Mouse (Mus musculus) kidney, postnatal 14 days (tissue): ENCODE measurements at regions not wholly inside any gene's neighbourhood (a gene's known extent, or its start where the extent isn't known, plus 50 kb on each side); places are given as distances from the start of the nearest gene placed in this dataset.

Experiments
- DNase-seq: peaks from one replicate; pipeline ENCODE4 v3.0.0; 2022; ENCODE audit warnings: mixed read lengths

DNA sequence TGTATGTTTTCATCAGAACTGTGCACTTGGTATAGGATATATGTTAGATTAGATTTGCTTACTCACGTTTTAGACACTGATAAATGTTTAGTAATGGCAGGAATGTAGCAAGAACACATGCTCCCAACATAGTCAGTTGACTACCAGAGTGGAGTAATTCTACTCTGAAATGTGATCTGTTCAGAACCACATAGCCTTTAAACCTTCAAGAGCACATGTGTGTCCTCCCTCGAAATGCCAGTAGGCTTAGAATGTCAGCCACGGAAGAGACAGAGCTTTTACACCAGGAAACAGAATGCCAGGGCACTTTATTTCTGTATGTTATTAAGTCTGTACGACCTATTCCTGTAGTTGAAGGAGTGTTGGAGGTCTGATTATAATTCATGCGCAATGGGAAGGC lies 51.3 kb upstream of the Cd28 start:
- DNase-seq = no peak

DNA sequence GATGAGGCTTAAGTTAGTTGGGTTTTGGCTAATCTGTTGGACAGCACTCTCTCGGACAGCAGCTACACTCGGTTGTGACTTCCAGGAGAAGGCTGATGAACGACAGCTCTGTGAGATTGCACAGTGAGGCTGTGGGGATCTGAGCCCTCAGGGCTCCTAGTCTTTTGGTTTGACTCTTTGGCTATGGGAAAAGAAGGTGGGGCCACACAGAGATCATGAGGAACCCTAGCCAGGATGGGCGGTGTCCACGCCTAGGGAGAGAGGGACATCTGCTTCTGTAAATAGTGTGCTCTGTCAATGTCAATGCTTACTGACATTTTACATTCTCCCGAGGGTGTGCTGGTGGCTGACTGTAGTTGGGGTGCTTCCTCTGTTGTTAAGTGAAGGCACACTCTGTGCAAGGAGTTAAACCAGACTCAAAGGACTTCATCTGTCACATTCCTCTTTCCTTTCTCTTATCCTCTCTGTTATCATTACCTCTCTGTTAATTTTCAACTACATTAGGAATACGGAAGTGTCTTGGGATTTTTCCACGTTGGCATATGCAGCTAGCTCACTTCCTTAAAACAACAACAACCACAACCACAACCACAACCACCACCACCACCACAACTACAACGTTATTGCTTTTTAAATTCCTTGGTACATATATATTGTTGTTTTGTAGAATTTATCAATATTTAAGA lies 54.2 kb upstream of the Cd28 start:
- DNase-seq = no peak

DNA sequence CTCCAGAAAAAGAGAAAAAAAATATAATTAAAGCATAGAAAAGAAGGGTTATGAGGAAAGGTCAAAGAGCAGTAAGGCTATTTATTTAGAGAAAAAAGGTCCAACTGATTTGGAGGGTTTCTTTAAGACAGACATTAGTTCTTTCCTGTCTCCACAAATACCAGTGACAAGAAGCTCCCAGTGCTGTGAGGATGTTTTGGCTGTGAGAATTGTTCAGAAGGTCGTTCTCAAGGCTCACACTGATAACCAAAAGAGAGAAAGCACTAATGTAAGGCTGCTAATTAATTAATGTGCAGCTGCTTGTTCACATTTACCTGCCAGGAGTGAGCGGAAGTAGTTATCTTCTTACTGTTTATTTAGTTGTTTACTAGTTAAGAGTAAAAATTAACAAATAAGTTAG lies 54.7 kb upstream of the Cd28 start:
- DNase-seq = no peak

DNA sequence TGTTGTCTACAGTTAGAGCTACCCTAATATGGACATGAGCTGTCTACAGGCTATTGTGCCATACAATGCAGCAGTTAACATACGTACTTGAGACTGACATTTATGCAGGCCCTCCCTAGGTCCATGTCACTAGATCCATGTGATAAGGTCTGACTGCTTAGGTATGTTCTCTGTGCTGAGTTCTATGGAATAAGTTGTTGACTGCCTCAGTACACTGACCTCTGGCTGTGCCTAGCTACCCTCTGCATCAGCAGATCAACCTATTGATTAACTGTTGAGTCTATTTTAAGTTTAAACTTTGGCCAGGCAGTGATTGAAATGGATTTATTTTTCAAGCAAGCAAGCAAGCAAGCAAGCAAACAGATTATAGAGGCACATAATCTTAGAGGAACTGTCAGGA lies 57.0 kb upstream of the Cd28 start:
- no peak for DNase-seq

DNA sequence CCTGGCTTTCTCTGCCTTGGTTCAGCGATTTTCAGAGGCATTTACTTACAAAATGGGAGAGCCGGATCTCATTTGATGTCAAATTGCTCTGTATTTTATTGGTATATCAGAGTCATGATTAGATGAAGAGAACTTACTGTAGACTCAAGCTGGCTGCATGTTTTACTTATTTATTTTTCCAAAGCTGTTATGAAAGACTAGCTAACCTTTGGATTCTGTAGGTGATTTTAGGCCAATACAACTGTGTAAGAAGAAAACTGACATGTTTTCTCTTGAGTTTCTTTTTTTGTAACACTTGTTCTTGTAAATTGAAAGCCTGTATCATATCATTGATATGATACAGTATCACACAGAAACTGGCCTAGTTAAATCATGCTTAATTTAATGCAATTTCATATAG lies 57.6 kb upstream of the Cd28 start:
- DNase-seq = no peak

DNA sequence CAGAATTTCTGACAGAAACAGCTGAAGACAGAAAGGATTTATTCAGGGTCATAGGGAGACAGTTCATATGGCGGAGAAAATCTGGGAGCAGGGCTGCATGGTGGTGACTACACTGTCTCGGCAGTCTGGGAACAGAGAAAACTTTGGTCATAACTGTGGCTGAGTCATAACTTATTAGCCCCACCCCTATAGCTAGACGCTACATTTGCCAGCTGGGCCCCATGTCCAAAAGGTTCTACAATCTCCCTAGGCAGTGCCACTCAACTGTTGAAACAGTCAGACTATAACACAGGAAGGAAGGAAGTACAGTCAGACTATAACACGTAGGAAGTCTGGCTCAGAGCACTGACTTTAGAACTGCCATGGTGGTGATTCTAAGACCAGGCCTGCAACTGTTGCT lies 58.2 kb upstream of the Cd28 start:
- no peak for DNase-seq

DNA sequence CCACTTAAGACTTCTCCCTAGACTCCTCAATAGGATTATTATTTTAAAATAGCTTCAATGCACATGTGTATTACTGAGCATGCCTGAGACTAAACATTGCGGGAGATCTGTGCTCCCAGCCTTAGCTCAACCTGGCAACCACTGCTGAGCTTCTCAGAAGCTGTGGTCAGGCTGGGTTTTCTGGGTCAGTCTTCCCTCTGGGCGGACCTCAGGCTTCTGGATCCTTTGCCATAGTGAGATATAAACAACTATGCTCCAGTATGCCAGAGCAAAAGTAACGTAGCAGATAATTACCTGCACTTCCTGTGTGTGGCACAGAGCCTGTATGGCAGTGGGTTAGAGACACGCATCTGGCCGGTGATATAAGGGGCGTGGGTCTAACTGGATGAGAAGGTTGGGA lies 59.1 kb upstream of the Cd28 start:
- no peak for DNase-seq

DNA sequence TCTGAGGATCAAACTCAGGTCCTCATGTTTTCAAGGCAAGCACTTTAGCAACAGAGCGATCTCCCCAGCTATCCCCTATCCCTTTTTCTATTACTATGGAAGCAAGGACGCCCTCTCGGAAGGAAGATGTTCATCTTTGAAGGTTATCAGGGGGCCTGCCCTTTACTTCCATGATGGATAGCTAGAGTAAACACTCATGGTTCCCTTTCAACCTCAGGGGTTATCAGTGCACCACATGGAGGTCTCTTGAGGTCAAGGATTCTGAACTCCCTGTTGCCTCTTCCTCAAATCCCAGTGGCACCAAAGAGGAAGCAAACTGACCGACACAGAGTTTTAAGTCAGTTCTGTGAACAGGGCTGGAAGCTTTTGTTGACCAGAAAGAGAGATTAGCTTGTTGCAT lies 59.6 kb upstream of the Cd28 start:
- peak; percentile 62 for DNase-seq

DNA sequence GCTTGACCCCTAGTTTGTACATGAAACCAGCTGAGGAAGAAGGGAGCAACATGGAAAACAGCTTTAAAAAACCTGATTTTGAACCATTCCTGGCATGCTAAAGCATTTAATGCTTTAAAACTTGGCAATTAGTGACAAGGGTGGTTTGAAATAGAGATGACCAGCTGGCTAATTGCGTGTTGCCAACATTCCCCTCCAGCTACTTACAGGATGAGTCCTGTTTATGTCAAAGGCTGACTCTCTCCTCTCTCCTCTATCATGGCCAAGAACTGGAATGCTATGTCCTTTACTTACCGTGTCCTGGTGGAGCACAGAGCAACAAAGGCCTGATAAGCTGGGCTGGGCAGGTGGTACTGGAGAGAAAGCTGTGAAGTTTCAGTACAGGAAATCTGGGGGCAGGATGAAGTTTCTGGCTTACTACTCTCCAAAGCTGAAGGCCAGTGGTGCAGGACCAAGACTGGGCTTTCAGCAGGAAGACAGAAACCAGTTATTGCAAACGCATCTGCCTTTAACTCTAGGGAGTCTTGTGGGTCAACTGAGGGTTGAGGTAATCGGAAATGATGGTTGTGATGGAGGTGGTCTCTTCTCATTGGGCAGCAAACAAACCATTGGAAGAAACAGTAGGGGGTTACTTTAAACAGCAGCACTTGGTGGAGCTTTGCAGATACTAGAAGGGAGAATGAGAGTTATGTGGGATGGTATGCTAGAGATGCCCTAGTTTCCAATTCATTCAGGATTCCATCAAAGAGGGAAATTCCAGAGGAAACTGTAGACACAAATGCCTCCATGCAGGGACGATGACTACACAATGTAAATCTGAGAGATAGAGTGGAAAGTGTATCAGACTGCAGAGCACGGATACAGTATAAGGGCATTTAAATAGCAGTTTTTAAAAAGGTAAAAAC lies 60.7 kb upstream of the Cd28 start:
- no peak for DNase-seq

DNA sequence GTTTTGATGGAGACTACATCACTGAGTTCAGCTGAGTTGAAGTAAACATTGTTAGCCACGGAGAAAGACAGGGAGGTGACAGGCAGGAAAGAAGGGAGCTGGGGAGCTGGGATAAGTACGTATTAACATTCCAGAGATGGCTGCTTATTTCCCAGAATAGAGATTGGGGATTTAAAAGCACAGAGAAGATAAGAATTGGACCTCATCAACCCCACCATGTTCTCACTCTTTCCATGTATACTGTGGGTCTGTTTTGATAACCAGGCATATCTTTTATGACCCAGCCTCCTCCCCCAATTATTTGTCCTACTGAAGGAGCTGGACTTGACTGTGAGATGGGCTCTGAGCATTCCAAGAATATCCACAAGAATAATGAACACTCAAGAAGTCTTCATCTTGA lies 61.4 kb upstream of the Cd28 start:
- peak; percentile 35 for DNase-seq

DNA sequence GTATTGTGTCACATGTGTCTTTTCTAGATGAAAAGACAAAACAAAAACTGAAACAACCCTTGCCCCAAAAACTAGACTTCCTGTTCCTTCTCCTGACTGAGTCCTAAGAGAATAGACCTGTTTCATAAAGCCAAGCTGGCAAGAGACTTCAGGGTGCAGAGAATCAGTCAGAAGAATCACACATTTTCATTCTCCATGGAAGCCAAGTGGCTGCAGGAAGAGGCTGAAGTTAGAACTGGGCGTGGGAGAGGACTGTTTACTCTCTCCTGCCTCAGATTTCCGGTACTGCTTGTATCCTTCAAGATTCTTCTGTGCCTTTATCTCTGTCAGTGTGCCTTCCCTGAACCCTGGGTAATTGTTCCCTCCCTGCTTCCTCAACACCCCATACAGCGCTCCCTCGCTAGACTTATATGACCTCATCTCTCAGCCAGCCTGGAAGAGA lies 64.0 kb upstream of the Cd28 start:
- DNase-seq = peak; percentile 37

DNA sequence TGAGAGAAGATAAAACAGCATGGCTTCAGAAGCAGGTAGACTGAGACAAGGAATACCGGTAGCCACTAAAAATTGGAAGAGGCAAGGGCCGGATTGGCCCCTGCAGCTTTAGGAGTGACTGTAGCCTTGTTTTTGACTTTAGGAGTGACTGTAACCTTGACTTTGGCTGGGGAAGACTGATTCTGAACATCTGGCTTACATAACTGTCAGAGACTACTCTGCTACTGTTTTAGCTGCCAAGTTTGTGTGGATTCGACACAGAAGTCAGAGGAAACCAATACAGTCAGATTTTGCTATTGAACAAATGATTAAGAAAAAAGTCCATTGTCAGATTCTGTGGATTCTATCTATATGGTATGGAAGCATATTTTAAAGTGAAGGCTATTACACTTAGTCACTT lies 66.4 kb upstream of the Cd28 start:
- peak; percentile 37 for DNase-seq

DNA sequence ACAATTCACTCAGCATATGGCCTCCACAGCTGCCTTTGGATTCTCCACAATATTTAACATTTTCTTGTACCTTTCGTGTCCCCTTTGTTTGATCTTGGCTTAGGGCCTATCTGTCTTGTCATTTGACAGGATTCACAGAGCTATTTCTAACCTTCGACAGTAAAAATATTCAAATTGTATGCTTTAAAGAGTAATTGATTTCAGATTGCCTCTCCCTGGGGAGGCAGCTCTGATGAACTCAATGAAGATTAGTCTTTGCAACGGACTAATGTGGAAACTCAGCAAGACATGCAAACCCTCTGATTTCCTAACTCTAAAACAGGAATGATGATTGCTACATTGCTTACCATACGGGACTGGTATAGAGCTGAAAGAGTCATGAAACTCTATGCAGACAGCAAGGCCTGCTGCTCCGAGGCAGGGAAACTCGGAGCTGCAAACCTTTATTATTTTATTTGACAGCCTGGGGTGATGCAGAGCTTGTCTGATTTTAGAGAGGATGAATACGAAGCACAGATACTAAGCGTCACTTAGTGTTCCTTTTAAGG lies 67.2 kb upstream of the Cd28 start:
- no peak for DNase-seq

DNA sequence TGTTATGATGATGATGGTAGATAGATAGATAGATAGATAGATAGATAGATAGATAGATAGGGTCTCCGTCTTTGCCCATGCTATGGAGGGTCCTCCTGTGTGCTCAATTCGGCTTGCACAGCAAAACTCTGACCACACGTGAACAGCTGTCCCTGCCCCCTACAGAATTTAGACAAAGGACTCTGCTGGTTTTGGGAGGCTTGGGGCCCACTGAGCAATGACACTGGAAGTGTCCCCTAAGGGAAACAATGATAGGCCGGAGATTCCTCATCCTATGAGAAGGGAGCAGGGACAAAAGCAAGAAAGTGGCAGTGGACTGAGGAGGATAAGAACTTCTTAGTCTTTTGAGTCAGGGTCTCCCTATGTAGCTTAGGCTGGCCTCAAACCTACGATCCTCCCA lies 69.8 kb upstream of the Cd28 start:
- DNase-seq = no peak

DNA sequence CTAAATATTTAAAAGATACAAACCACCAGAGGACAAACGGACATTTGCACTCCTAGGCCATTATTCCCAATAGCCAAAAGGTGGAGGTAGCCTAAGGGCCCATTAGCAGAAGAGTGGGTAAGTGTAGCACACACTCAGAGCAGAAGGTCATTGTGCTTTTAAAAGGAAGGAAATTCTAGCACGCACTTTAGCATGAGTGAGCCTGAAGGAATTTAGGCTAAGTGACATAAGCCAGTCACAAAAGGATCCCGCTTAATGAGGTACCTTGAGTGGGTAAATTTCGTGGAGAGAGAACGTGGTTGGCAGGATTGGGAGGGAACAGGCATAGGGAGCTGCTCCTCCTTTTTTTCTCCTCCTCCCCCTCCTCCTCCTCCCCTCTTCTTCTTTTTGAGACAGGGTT lies 70.4 kb upstream of the Cd28 start:
- DNase-seq = no peak

DNA sequence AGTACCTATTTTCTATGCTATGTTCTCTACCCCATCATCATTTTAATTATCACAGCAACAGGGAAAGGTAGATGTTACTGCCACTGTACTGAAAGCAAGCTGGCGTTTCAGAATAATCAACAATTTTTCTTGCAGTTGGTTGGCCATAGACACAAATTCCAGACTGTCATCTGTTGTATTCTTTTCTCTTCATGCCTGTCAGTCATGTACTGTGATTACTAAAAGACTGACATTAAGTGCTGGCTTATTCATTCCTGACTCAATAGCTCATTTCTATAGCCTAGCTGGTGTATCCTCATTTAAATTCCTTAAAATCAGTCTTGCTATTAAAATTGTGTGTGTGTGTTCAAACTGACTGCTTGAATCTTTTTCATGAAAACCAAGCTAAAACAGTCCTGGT lies 71.4 kb upstream of the Cd28 start:
- DNase-seq = no peak

DNA sequence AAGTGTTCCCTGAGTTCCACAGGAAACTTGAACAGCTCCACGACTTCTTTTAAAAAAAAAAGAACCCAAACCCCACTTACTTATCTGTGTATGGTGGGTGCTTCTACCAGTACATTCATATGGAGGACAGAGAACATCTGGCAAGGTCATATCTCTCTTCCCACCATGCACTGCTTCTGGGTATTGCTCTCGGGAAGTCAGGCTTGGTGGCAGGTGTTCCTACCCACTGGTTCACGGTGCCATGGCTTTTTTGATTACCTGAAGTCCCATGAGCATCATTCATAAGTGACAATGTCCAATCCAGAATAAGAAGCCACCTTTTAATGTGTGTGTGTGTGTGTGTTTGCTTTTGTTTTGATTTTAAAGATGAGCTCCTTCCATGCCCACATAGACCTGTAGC lies 73.8 kb upstream of the Cd28 start:
- DNase-seq = no peak

DNA sequence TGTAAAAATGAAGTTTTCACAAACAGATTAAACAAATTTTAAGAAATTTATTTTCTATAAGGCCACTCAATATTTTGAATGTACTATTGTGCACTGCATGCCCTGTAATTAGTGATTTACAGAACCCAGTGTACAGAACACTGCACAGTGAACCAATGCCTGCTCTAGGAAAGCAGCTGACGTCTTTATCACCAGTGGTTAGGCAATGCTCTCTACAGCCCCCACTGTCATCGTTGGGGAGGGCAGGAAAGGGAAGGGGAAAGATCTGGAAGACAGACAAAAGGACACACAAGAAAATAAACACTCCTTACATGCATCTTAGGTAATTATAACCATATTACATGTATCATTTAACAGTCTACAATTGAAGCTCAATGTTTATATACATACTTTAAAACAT lies 74.4 kb upstream of the Cd28 start:
- peak; percentile 58 for DNase-seq

DNA sequence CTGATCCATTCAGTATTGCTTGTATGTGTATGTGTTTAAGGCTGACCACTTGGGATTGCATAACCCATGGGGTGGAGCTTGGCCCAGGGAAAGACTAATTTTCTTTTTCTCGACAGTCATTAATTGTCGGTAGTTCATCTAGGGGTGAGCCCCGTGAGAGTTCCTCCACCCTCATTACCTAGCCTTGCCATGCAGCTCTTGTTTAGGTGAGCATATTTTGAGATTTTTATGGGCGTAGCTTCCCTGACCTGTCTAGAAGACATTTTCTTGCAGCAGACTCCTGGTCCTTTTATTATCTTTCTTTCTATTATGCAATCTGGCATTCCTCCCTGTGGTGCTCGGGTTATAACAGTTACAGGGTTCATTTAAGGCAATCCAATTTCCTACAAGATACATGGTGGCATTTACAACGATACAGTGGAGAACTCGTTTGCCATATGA lies 74.4 kb upstream of the Raph1 start:
- no peak for DNase-seq

DNA sequence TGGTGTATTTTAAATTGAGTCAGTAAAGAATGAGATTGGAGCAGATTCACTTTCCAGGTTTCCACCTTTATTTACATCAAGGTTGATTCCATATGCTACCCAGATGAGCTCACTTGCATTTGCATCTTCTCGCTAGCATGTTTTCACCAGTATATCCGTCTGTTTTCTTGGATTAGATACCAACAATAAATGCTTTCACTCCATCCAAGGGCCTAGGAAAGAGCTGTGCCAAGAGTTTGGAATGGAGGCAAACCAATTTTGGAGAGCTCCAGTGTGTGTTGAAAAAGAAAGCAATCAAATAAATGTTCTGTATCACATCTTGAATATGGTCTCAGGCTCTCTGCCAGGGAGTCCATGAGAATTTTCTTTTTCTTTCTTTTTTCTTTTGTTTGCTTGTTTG lies 72.6 kb upstream of the Raph1 start:
- DNase-seq = no peak

DNA sequence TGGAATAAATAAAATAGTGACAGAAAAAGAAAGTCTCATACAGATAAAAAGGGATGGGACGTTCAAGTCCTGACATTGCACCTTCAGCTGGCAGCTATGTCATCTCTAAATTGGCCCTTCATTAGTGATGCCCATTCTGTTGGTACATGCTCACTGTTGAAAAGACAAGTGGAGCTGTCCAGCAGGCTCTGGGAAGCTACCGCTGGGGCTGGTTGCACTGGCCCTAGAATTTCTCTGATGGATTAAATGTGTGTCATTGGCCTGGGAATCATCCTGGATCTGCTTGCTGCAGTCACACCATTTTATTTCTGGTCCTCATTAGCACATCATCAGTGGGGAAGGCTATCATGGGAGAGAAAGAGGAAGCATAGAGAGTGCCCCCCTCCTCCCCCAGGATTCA lies 72.2 kb upstream of the Raph1 start:
- no peak for DNase-seq

DNA sequence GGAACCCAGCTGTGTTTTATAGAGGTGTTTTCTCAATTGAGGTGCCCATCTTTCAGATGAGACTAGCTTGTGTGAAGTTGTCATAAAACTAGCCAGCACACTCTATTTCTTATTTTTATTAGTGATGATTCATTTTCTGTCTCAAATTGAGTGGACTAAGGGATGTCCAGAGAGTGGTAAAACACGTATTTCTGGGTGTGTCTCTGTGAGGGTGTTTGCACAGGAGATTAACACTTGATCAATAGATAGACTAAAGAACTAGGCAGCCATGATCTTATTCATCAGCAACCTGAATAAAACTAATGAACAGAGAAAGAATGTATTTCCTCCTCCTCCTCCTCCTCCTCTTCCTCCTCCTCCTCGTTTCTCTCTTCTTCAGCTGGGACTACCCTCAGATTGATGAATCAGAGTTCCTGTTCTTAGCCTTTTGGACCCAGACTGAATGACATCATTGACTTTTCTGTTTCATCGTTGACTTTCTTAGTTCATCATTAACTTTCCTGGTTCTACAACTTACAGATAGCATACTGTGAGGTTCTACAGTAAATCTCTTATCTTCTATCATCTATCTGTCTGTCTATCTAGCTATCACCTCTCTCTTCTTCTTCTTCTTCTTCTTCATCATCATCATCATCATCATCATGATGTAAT lies 70.0 kb upstream of the Raph1 start:
- no peak for DNase-seq

DNA sequence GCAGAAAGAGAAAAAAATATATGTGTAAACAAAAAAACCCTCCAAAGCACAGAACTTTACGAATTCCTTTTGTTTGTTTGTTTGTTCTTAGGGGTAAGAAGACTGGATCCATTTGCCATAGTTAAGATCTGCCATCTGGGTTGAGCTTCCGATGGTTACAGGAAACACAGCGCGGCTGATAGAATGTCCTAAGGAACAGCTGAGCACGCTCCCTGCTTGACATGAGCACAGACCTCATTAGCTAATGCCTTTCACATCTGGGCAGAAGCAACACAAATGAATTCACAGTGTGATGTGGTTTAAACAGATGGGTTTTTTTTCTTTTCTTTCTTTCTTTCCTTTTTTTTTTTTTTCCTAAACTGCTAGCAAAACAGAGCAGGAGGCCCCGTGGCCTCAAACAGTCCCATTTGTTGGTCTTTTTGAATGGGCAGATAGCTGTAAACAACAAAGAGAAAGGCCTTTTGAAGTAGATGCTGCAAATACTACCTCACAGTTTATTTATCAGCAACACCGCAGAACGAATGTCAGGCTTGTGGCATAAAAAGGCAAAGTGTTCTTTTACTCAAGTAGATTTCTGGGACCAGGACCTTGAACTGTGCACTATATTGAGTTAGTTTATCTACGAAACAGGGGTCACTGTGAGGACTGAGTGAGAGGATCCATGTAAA lies 61.0 kb upstream of the Raph1 start:
- peak; percentile 40 for DNase-seq
